Mouse (Mus musculus) embryonic facial prominence, embryonic 11.5 days (tissue): ENCODE results near the gene Ccdc153. TPM values are rescaled to one million over a fixed set of nuclear protein-coding genes. Genes with fewer than 3 reads are reported as not detected.

Experiments
- ATAC-seq: fragments of 200-750 bp; cut with Nextera tagmentation; replicated peaks from 2 replicates; pipeline ENCODE4 v1.8.0; 2017; ENCODE audit warnings: low read depth; ENCODE audit not compliant: insufficient number of reproducible peaks, low FRiP score, low TSS enrichment
- DNase-seq: peaks from one replicate; pipeline ENCODE4 v3.0.0-alpha.2; 2015; ENCODE audit warnings: low spot score
- H3K27ac ChIP-seq: fragments of 300-500 bp; sonication (generic); replicated peaks from 2 replicates; pipeline ENCODE4 v1.5.1; 2014; ENCODE audit warnings: mild to moderate bottlenecking, low read depth, low read length, control low read depth
- H3K27me3 ChIP-seq: fragments of 300-500 bp; sonication (generic); 2 replicates; pipeline ENCODE4 v1.6.1; 2014; ENCODE audit warnings: mild to moderate bottlenecking, low read length, moderate library complexity, mixed read lengths; ENCODE audit not compliant: control insufficient read depth, insufficient read depth
- H3K36me3 ChIP-seq: fragments of 300-500 bp; sonication (generic); replicated peaks from 2 replicates; pipeline ENCODE4 v1.6.1; 2014; ENCODE audit warnings: low read depth, mild to moderate bottlenecking, low read length, moderate library complexity, mixed read lengths; ENCODE audit not compliant: control insufficient read depth, insufficient read depth
- H3K4me1 ChIP-seq: fragments of 300-500 bp; sonication (generic); 2 replicates; pipeline ENCODE4 v1.6.1; 2014; ENCODE audit warnings: low read length, mixed read lengths; ENCODE audit not compliant: control insufficient read depth, insufficient read depth
- H3K4me2 ChIP-seq: fragments of 300-500 bp; sonication (generic); 2 replicates; pipeline ENCODE4 v1.6.1; 2014; ENCODE audit warnings: low read depth, mild to moderate bottlenecking, control low read depth, low read length, moderate library complexity
- H3K4me3 ChIP-seq: fragments of 300-500 bp; sonication (generic); 2 replicates; pipeline ENCODE4 v1.5.1; 2014; ENCODE audit warnings: low read depth, low read length, control low read depth
- H3K9ac ChIP-seq: fragments of 300-500 bp; sonication (generic); replicated peaks from 2 replicates; pipeline ENCODE4 v1.6.1; 2014; ENCODE audit warnings: mild to moderate bottlenecking, control low read depth, low read length
- H3K9me3 ChIP-seq: fragments of 300-500 bp; sonication (generic); replicated peaks from 2 replicates; pipeline ENCODE4 v1.6.1; 2016; ENCODE audit warnings: mild to moderate bottlenecking, low read length, inconsistent platforms, mixed read lengths; ENCODE audit not compliant: control insufficient read depth
- WGBS: fragments of 180-500 bp; shearing (Covaris S2); extraction: QIAGEN DNeasy Blood & Tissue Kit; methylation state at CpG from one replicate; pipeline ENCODE4 v1.1.7; 2014; 5-methylcytosine and 5-hydroxymethylcytosine counted together
- polyA plus RNA-seq: library from polyadenylated mRNA; unstranded; fragments of >200 nt; fragmentation: Nextera tagmentation; extraction: Ambion mirVana; gene quantifications from 2 replicates; pipeline ENCODE4 v1.2.1, GENCODE M21; 2014

The Ccdc153 gene
- polyA plus RNA-seq, 1 experiment from 2014 or later, result not detected

DNA sequence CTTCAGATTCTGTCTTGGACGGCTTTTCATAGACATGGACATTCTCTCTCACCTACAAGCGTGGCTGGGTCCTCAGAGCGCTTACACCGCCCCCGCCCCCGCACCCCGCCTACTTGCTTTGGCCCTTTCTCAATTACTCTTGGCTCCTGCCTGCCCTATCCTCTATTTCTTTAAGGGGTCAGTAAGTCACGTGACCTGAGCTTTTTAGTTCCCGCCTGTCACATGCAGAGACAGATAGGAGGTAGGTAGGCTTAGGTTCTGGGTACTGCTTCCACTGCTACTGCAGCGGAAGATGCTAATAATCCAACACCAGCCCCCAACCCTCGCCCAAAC is 48.4 kb downstream of the Ccdc153 start:
- Histone ChIP-seq H3K4me3 (no peak overlapping the region), H3K4me1 (no peaks in the 10 kb centered on the region; the same call in 1 of the 2 replicates), H3K4me2 (no peak overlapping the region; the same call in 1 of the 2 replicates), H3K27ac (no peak overlapping the region), H3K36me3 (no peaks in the 10 kb centered on the region), H3K9ac (peak overlapping the region; percentile 35; the same call in 1 of the 2 replicates), H3K9me3 (no peaks in the 10 kb centered on the region), H3K27me3 (peaks cover 7% of the 10 kb centered on the region)
- DNase-seq (peak; percentile 19), ATAC-seq (no peak)
- WGBS, result 6% methylated on average over 11 of the region's 11 CpGs

- Histone ChIP-seq H3K36me3 (peaks cover 13% of the 10 kb centered on the region), H3K4me3 (no peak overlapping the region), H3K9ac (no peak overlapping the region), H3K4me2 (no peak overlapping the region), H3K27ac (no peak overlapping the region), H3K27me3 (peaks cover 3% of the 10 kb centered on the region; the same call in 1 of the 2 replicates), H3K4me1 (no peaks in the 10 kb centered on the region; the same call in 1 of the 2 replicates), H3K9me3 (no peaks in the 10 kb centered on the region)
- WGBS, result 66% methylated on average over 3 of the region's 3 CpGs
- no peak for ATAC-seq
- peak; percentile 49 for DNase-seq
These were observed 52.0 kb downstream of the Ccdc153 start for GRCm38 (mm10) chr9:44292490-44292889.

Other genes starting within 250 kb of the Ccdc153 start
- 1.8 and 2.4 TPM in 2 replicates for gene Thy1, start 197.3 kb upstream of the Ccdc153 start, polyA plus RNA-seq
- 12.7 and 13.1 TPM in 2 replicates for gene Usp2, start 173.7 kb upstream of the Ccdc153 start, polyA plus RNA-seq
- 0.17 and 0.32 TPM in 2 replicates for gene Mfrp, start 138.9 kb upstream of the Ccdc153 start, polyA plus RNA-seq
- 0.53 and 0.56 TPM in 2 replicates for gene C1qtnf5, start 133.4 kb upstream of the Ccdc153 start, polyA plus RNA-seq
- gene Gm49380, start 127.2 kb upstream of the Ccdc153 start, polyA plus RNA-seq, result 0.08 TPM in 1 of 2 replicates, not detected in the other
- gene Rnf26, start 127.2 kb upstream of the Ccdc153 start, polyA plus RNA-seq, result 59.5 and 65.9 TPM in 2 replicates
- 18.3 and 20.1 TPM in 2 replicates for gene Mcam, start 106.2 kb upstream of the Ccdc153 start, polyA plus RNA-seq
- 16.4 and 17.4 TPM in 2 replicates for gene Cbl, start 6.6 kb upstream of the Ccdc153 start, polyA plus RNA-seq
- not detected in 2 replicates for gene Pdzd3, start 10.8 kb downstream of the Ccdc153 start, polyA plus RNA-seq
- gene Nlrx1, start 27.9 kb downstream of the Ccdc153 start, polyA plus RNA-seq, result 2.6 TPM in 2 replicates
- gene Abcg4, start 47.9 kb downstream of the Ccdc153 start, polyA plus RNA-seq, result 1.6 and 2.0 TPM in 2 replicates
- gene Hinfp, start 65.0 kb downstream of the Ccdc153 start, polyA plus RNA-seq, result 17.2 and 19.6 TPM in 2 replicates
- 5.8 and 7.5 TPM in 2 replicates for gene C2cd2l, start 79.6 kb downstream of the Ccdc153 start, polyA plus RNA-seq
- 51.3 and 60.6 TPM in 2 replicates for gene Dpagt1, start 85.3 kb downstream of the Ccdc153 start, polyA plus RNA-seq
- 412 and 427 TPM in 2 replicates for gene H2afx, start 94.0 kb downstream of the Ccdc153 start, polyA plus RNA-seq
- 152 and 161 TPM in 2 replicates for gene Hmbs, start 103.6 kb downstream of the Ccdc153 start, polyA plus RNA-seq
- 27.3 and 27.6 TPM in 2 replicates for gene Vps11, start 121.0 kb downstream of the Ccdc153 start, polyA plus RNA-seq
- 29.2 and 31.3 TPM in 2 replicates for gene Hyou1, start 138.8 kb downstream of the Ccdc153 start, polyA plus RNA-seq
- 10.8 and 15.5 TPM in 2 replicates for gene Slc37a4, start 156.2 kb downstream of the Ccdc153 start, polyA plus RNA-seq
- 2,044 and 2,103 TPM in 2 replicates for gene Rps25, start 166.5 kb downstream of the Ccdc153 start, polyA plus RNA-seq
- gene Trappc4, start 166.9 kb downstream of the Ccdc153 start, polyA plus RNA-seq, result 166 and 175 TPM in 2 replicates
- 20.3 and 27.6 TPM in 2 replicates for gene Ccdc84, start 177.9 kb downstream of the Ccdc153 start, polyA plus RNA-seq
- not detected in 2 replicates for gene Foxr1, start 200.5 kb downstream of the Ccdc153 start, polyA plus RNA-seq
- 0.59 and 1.3 TPM in 2 replicates for gene Upk2, start 214.3 kb downstream of the Ccdc153 start, polyA plus RNA-seq
- gene Bcl9l, start 242.1 kb downstream of the Ccdc153 start, polyA plus RNA-seq, result 10.3 and 11.8 TPM in 2 replicates